Mouse (Mus musculus) MEL (cell line): ENCODE data around the gene Gm6358.

Experiments
- CTCF ChIP-seq, 3 experiments: IDR thresholded peaks in 2 of 3; conservative IDR thresholded peaks in 1 of 3; 2 replicates each; pipeline ENCODE4 v1.5.1; 2011 to 2012; ENCODE audit warnings: low read length in 3 of 3, low read depth in 2 of 3, mild to moderate bottlenecking in 2 of 3, improper control_type of control experiment in 1 of 3, inconsistent platforms in 1 of 3, mixed read lengths in 1 of 3, moderate library complexity in 1 of 3; ENCODE audit not compliant: control insufficient read depth in 1 of 3, insufficient read depth in 1 of 3, poor library complexity in 1 of 3, severe bottlenecking in 1 of 3
- EP300 ChIP-seq, 2 experiments: IDR thresholded peaks; 2 replicates each; pipeline ENCODE4 v1.6.1; 2011; ENCODE audit warnings: improper control_type of control experiment in 2 of 2, low read length in 2 of 2, low read depth in 1 of 2, mild to moderate bottlenecking in 1 of 2
- POLR2A ChIP-seq, 2 experiments: IDR thresholded peaks; 2 replicates each; pipeline ENCODE4 v1.6.1; 2011 to 2012; ENCODE audit warnings: low read length in 2 of 2, mild to moderate bottlenecking in 2 of 2, control low read depth in 1 of 2, improper control_type of control experiment in 1 of 2, low read depth in 1 of 2, moderate library complexity in 1 of 2; ENCODE audit not compliant: control insufficient read depth in 1 of 2, insufficient read depth in 1 of 2, poor library complexity in 1 of 2

GRCm38 (mm10) chr16:89140551-89140950 is at the start of gene Gm6358:
- TF ChIP-seq EP300 (IDR thresholded peaks at IDR 0.05; ENCODE audit: low read depth in 1 of 2, low read length in 2 of 2) (no peak), CTCF (IDR thresholded peaks at IDR 0.05 in 2 of 3, conservative IDR thresholded peaks at IDR 0.05 in 1 of 3; ENCODE audit: control insufficient read depth in 1 of 3, insufficient read depth in 1 of 3, low read depth in 2 of 3, low read length in 3 of 3, poor library complexity in 1 of 3, severe bottlenecking in 1 of 3) (no peak), POLR2A (IDR thresholded peaks at IDR 0.05; ENCODE audit: control insufficient read depth in 1 of 2, insufficient read depth in 1 of 2, low read depth in 1 of 2, low read length in 2 of 2, poor library complexity in 1 of 2) (no peak)
